Mouse (Mus musculus): ENCODE measurements at regions not wholly inside any gene's neighbourhood (a gene's known extent, or its start where the extent isn't known, plus 50 kb on each side); places are given as distances from the start of the nearest gene placed in this dataset.

DNA sequence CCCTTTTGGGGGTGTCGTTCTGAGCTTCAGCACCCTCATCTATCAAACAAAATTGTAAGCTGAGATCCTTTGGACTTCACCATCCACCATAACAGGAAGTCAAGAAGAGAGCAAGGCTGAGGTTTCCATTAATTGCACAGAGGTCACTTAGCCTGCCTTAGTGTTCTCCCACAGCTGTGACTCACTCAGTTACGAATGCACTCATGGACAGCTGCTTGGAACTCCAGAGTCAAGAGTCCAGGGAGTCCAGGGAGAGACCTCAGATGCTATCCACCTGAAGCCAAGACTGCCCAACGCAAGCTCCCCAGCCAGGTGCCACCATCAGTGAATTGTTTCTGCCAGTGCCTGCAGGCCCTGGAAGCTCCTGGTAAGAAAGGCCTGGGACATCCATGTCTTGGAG is 259.8 kb downstream of the Tcf7l2 start:
- H3K36me3 ChIP-seq (ENCODE audit: control insufficient read depth, insufficient read depth, low read length) = no peaks in the 10 kb centered on the region

DNA sequence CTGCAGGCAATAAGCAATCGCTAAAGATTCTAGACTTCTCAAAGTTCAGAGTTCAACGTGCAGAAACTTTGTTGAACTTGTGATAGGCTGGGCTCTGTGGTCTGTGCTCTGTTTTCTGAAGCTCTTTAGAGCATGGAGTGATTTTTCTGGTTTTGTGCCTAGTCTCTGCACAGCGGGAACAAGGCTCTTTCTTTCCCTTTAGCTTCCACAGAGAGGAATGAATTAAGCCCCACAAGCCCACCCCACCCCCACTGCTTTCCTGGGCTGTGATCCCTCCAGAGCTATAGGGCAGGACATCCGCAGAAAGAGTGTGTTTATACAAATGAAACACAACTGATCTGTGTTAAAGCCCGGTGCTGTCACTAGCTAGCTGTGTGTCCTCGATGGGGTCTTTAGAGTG is 264.3 kb downstream of the Tcf7l2 start:
- no peaks in the 10 kb centered on the region for H3K4me1 ChIP-seq (ENCODE audit: control insufficient read depth, insufficient read depth, insufficient read length)
- H3K27me3 ChIP-seq (ENCODE audit: control insufficient read depth, insufficient read depth, low read length) = no peaks in the 10 kb centered on the region
- TF ChIP-seq POLR2A (IDR thresholded peaks at IDR 0.05; ENCODE audit: low read depth, low read length) (no peak), CTCF (IDR thresholded peaks at IDR 0.05; ENCODE audit: extremely low read depth, insufficient read depth, insufficient read length, insufficient replicate concordance) (no peak)
- no peak for DNase-seq (ENCODE audit: low read depth in 1 of 2, low spot score in 2 of 2)
- H3K4me3 ChIP-seq (ENCODE audit: extremely low read depth, insufficient read depth, insufficient read length) = no peak overlapping the region
- H3K36me3 ChIP-seq (ENCODE audit: control insufficient read depth, insufficient read depth, low read length) = no peaks in the 10 kb centered on the region
- WGBS = 76% methylated on average over 6 of the region's 6 CpGs
- H3K27ac ChIP-seq (ENCODE audit: insufficient read depth, low read length) = no peak overlapping the region

More for the DNA sequence above, 259.8 kb downstream of the Tcf7l2 start:
- WGBS = 88% methylated on average over 3 of the region's 3 CpGs
- no peak for TF ChIP-seq POLR2A (IDR thresholded peaks at IDR 0.05; ENCODE audit: low read depth, low read length)
- no peak for TF ChIP-seq CTCF (IDR thresholded peaks at IDR 0.05; ENCODE audit: extremely low read depth, insufficient read depth, insufficient read length, insufficient replicate concordance)
- DNase-seq (ENCODE audit: low read depth in 1 of 2, low spot score in 2 of 2) = no peak
- Histone ChIP-seq H3K4me1 (ENCODE audit: control insufficient read depth, insufficient read depth, insufficient read length) (no peaks in the 10 kb centered on the region), H3K27me3 (ENCODE audit: control insufficient read depth, insufficient read depth, low read length) (no peaks in the 10 kb centered on the region), H3K27ac (ENCODE audit: insufficient read depth, low read length) (no peak overlapping the region), H3K4me3 (ENCODE audit: extremely low read depth, insufficient read depth, insufficient read length) (no peak overlapping the region)

DNA sequence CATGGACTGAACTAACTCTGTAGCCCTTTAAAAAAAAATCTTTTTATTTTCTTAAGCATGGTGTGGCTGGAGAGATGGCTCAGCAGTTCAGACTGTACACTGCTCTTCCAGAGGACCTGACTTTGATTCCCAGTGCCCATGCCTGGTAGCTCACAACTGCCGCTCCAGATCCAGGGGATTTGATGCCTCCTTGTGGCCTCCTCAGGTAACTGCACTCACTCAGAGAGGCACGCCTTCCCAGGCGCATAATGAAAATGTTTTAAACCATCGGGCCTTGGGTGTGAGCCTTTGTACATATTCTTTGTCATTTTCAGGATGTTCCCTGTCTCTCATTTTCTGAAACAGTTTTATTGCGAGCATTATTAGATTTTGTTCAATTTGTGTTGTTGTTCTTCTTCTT is 265.8 kb downstream of the Tcf7l2 start:
- no peaks in the 10 kb centered on the region for H3K4me1 ChIP-seq (ENCODE audit: control insufficient read depth, insufficient read depth, insufficient read length)
- H3K27me3 ChIP-seq (ENCODE audit: control insufficient read depth, insufficient read depth, low read length) = no peaks in the 10 kb centered on the region
- TF ChIP-seq CTCF (IDR thresholded peaks at IDR 0.05; ENCODE audit: extremely low read depth, insufficient read depth, insufficient read length, insufficient replicate concordance) = peak; percentile 1; the same call in 1 of the 2 replicates
- TF ChIP-seq POLR2A (IDR thresholded peaks at IDR 0.05; ENCODE audit: low read depth, low read length) = no peak
- H3K27ac ChIP-seq (ENCODE audit: insufficient read depth, low read length) = no peak overlapping the region
- H3K4me3 ChIP-seq (ENCODE audit: extremely low read depth, insufficient read depth, insufficient read length) = no peak overlapping the region
- WGBS = 97% methylated on average over 5 of the region's 5 CpGs
- no peak for DNase-seq (ENCODE audit: low read depth in 1 of 2, low spot score in 2 of 2)
- H3K36me3 ChIP-seq (ENCODE audit: control insufficient read depth, insufficient read depth, low read length) = no peaks in the 10 kb centered on the region

DNA sequence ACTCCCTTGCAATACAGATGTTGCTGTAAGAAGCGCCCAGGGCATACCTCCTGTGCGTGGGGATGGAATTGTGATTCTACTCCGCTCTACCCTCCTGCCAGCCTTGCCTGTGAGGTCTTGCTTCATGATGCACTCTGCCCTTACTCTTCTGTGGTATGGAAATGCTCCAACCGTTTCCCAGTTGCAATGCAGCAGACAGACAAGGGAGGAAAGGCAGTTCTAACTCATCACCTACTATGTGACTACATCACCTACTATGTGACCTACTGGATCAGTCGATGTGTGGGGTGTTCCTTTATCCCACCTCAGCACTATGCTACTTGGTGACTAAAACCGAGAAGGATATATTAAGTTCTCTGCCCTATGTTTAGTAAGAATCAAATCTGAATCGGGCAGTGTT is 269.1 kb downstream of the Tcf7l2 start:
- no peak for DNase-seq (ENCODE audit: low read depth in 1 of 2, low spot score in 2 of 2)
- Histone ChIP-seq H3K27ac (ENCODE audit: insufficient read depth, low read length) (no peak overlapping the region), H3K4me1 (ENCODE audit: control insufficient read depth, insufficient read depth, insufficient read length) (no peaks in the 10 kb centered on the region), H3K4me3 (ENCODE audit: extremely low read depth, insufficient read depth, insufficient read length) (no peak overlapping the region), H3K36me3 (ENCODE audit: control insufficient read depth, insufficient read depth, low read length) (no peaks in the 10 kb centered on the region), H3K27me3 (ENCODE audit: control insufficient read depth, insufficient read depth, low read length) (no peaks in the 10 kb centered on the region)
- TF ChIP-seq POLR2A (IDR thresholded peaks at IDR 0.05; ENCODE audit: low read depth, low read length) = no peak
- TF ChIP-seq CTCF (IDR thresholded peaks at IDR 0.05; ENCODE audit: extremely low read depth, insufficient read depth, insufficient read length, insufficient replicate concordance) = no peak
- WGBS = 91% methylated on average over 7 of the region's 7 CpGs

DNA sequence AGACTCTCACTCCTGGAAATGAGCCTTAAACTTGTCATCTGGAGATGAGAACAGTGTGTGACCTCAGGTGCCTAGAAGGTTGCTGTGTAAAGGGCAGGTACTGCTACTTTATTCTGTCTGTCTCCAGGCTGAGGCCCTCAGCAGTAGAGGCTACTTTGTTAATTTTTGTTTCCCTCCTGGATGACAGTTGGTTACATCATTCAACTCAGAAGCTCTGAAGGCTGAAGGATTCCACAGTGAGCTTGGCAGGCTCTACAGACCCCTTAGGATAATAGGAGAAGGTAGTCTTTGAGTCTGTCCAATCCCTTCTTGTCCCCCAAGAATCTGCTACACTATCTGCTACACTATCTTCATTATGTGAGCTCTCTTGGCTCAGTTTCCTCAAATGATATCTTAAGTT is 269.7 kb downstream of the Tcf7l2 start:
- no peak for DNase-seq (ENCODE audit: low read depth in 1 of 2, low spot score in 2 of 2)
- no peak overlapping the region for H3K4me3 ChIP-seq (ENCODE audit: extremely low read depth, insufficient read depth, insufficient read length)
- H3K27me3 ChIP-seq (ENCODE audit: control insufficient read depth, insufficient read depth, low read length) = no peaks in the 10 kb centered on the region
- no peaks in the 10 kb centered on the region for H3K36me3 ChIP-seq (ENCODE audit: control insufficient read depth, insufficient read depth, low read length)
- TF ChIP-seq CTCF (IDR thresholded peaks at IDR 0.05; ENCODE audit: extremely low read depth, insufficient read depth, insufficient read length, insufficient replicate concordance) (no peak), POLR2A (IDR thresholded peaks at IDR 0.05; ENCODE audit: low read depth, low read length) (no peak)
- no peaks in the 10 kb centered on the region for H3K4me1 ChIP-seq (ENCODE audit: control insufficient read depth, insufficient read depth, insufficient read length)
- H3K27ac ChIP-seq (ENCODE audit: insufficient read depth, low read length) = no peak overlapping the region

GRCm38 (mm10) chr19:56016548-56017346 is 270.2 kb upstream of the Habp2 start:
- Histone ChIP-seq H3K27ac (ENCODE audit: insufficient read depth, low read length) (no peak overlapping the region), H3K36me3 (ENCODE audit: control insufficient read depth, insufficient read depth, low read length) (no peaks in the 10 kb centered on the region), H3K27me3 (ENCODE audit: control insufficient read depth, insufficient read depth, low read length) (no peaks in the 10 kb centered on the region), H3K4me3 (ENCODE audit: extremely low read depth, insufficient read depth, insufficient read length) (no peak overlapping the region), H3K4me1 (ENCODE audit: control insufficient read depth, insufficient read depth, insufficient read length) (no peaks in the 10 kb centered on the region)
- DNase-seq (ENCODE audit: low read depth in 1 of 2, low spot score in 2 of 2) = no peak
- no peak for TF ChIP-seq POLR2A (IDR thresholded peaks at IDR 0.05; ENCODE audit: low read depth, low read length)
- no peak for TF ChIP-seq CTCF (IDR thresholded peaks at IDR 0.05; ENCODE audit: extremely low read depth, insufficient read depth, insufficient read length, insufficient replicate concordance)
- 72% methylated on average over 4 of the region's 4 CpGs for WGBS

- Histone ChIP-seq H3K27me3 (ENCODE audit: control insufficient read depth, insufficient read depth, low read length) (no peaks in the 10 kb centered on the region), H3K4me1 (ENCODE audit: control insufficient read depth, insufficient read depth, insufficient read length) (no peaks in the 10 kb centered on the region), H3K27ac (ENCODE audit: insufficient read depth, low read length) (no peak overlapping the region), H3K4me3 (ENCODE audit: extremely low read depth, insufficient read depth, insufficient read length) (no peak overlapping the region), H3K36me3 (ENCODE audit: control insufficient read depth, insufficient read depth, low read length) (no peaks in the 10 kb centered on the region)
- no peak for DNase-seq (ENCODE audit: low read depth in 1 of 2, low spot score in 2 of 2)
- TF ChIP-seq CTCF (IDR thresholded peaks at IDR 0.05; ENCODE audit: extremely low read depth, insufficient read depth, insufficient read length, insufficient replicate concordance) = no peak
- no peak for TF ChIP-seq POLR2A (IDR thresholded peaks at IDR 0.05; ENCODE audit: low read depth, low read length)
- 41% methylated on average over 7 of the region's 7 CpGs for WGBS
Observed at GRCm38 (mm10) chr19:56017524-56017923, 269.4 kb upstream of the Habp2 start.
